Mouse (Mus musculus) heart, embryonic 12.5 days (tissue): ENCODE data around the gene Sgip1. TPM values are rescaled to one million over a fixed set of nuclear protein-coding genes. Genes with fewer than 3 reads are reported as not detected.

Experiments
- ATAC-seq: fragments of 200-750 bp; cut with Nextera tagmentation; 2 replicates; pipeline ENCODE4 v1.8.0; 2017; ENCODE audit warnings: moderate TSS enrichment, moderate library complexity; ENCODE audit not compliant: insufficient number of reproducible peaks, low FRiP score
- H3K27ac ChIP-seq: fragments of 300-500 bp; sonication (generic); 2 replicates; pipeline ENCODE4 v1.5.1; 2016; ENCODE audit warnings: mild to moderate bottlenecking, moderate library complexity; ENCODE audit not compliant: poor library complexity, severe bottlenecking
- H3K27me3 ChIP-seq: fragments of 300-500 bp; sonication (generic); replicated peaks from 2 replicates; pipeline ENCODE4 v1.6.1; 2016; ENCODE audit warnings: mild to moderate bottlenecking, moderate library complexity
- H3K36me3 ChIP-seq: fragments of 300-500 bp; sonication (generic); 2 replicates; pipeline ENCODE4 v1.6.1; 2016; ENCODE audit warnings: mild to moderate bottlenecking, moderate library complexity
- H3K4me1 ChIP-seq: fragments of 300-500 bp; sonication (generic); replicated peaks from 2 replicates; pipeline ENCODE4 v1.6.1; 2016; ENCODE audit warnings: mild to moderate bottlenecking
- H3K4me2 ChIP-seq: fragments of 300-500 bp; sonication (generic); 2 replicates; pipeline ENCODE4 v1.6.1; 2016; ENCODE audit warnings: mild to moderate bottlenecking, moderate library complexity
- H3K4me3 ChIP-seq: fragments of 300-500 bp; sonication (generic); 2 replicates; pipeline ENCODE4 v1.5.1; 2016; ENCODE audit warnings: mild to moderate bottlenecking
- H3K9ac ChIP-seq: fragments of 300-500 bp; sonication (generic); 2 replicates; pipeline ENCODE4 v1.6.1; 2016; ENCODE audit warnings: mild to moderate bottlenecking, moderate library complexity
- H3K9me3 ChIP-seq: fragments of 300-500 bp; sonication (generic); replicated peaks from 2 replicates; pipeline ENCODE4 v1.6.1; 2016; ENCODE audit warnings: mild to moderate bottlenecking, moderate library complexity
- WGBS: fragments of 180-500 bp; shearing (Covaris S2); methylation state at CpG from one replicate; pipeline ENCODE4 v1.1.7; 2016; 5-methylcytosine and 5-hydroxymethylcytosine counted together
- polyA plus RNA-seq: library from polyadenylated mRNA; unstranded; fragments of >200 nt; fragmentation: Nextera tagmentation; extraction: Ambion mirVana; gene quantifications from 2 replicates; pipeline ENCODE4 v1.2.1, GENCODE M21; 2016

Sgip1 gene
- polyA plus RNA-seq, 1 experiment from 2014 or later, result 2.2 TPM

DNA sequence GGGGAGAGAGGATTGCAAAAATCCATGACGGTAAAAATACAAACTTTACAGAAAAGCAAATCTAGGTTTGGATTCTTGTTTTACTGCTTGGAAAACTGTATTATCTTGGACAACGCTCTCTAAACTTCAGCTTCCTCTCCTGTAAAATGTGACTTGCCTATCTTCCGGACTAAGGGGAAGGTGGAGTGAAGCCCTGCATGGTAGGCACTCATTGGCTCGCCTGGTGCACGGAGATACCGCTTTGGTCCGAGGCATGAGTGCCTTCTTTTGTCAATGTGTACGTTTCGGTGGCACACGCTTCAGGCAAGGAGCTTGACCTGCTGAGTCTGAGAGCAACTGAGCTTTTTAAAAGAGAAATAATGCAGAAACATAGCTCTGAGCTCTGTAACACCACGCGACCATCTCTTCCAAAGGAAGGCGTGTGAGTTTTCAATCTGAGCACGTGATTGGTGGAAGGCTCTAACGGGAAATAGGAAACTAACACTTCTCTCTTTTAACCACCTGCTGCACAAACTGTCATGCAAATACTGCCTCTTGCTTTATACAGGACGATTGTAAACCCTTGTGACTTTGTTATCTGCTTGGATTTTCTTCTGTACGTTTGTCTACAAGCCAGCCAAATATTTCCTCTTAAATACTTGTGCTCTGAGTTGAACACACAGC is 214.3 kb downstream of the Sgip1 start:
- Histone ChIP-seq H3K4me1 (peaks cover 8% of the 10 kb centered on the region), H3K36me3 (no peaks in the 10 kb centered on the region), H3K4me3 (no peak overlapping the region), H3K9me3 (no peaks in the 10 kb centered on the region), H3K27me3 (no peaks in the 10 kb centered on the region), H3K4me2 (peak overlapping the region; percentile 54), H3K9ac (no peak overlapping the region), H3K27ac (no peak overlapping the region)
- ATAC-seq, result no peak
- WGBS, result 60% methylated on average over 17 of the region's 17 CpGs

GRCm38 (mm10) chr4:102959409-102959808 is 218.3 kb downstream of the Sgip1 start:
- Histone ChIP-seq H3K9ac (no peak overlapping the region), H3K36me3 (no peaks in the 10 kb centered on the region), H3K4me1 (peaks cover 8% of the 10 kb centered on the region), H3K4me3 (no peak overlapping the region), H3K27me3 (no peaks in the 10 kb centered on the region), H3K27ac (no peak overlapping the region), H3K4me2 (no peak overlapping the region), H3K9me3 (no peaks in the 10 kb centered on the region)
- no peak for ATAC-seq
- 86% methylated on average over 5 of the region's 5 CpGs for WGBS

DNA sequence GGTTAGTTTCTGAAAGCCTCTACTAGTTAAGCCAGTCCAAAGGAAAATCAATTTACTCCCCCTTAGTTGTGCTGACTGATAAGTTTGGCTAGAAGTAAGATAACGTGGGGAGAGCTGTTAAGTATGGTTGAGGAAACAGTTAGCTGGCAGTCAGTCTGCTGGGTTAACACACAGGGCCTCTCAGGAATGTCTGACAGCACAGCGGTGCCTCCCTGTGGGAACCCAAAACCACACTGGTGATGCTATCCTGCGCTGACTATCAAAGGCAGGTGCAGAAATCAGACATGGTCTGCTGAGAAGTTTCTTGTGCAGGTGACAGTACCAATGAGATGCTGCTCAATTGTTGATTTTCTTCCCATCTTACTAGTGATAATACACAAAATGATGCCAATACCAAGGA is 223.1 kb downstream of the Sgip1 start:
- Histone ChIP-seq H3K27me3 (0 out of 2 replicates have a peak, but pooled peaks cover 4% of the 10 kb centered on the region), H3K27ac (no peak overlapping the region), H3K9me3 (no peaks in the 10 kb centered on the region), H3K4me2 (no peak overlapping the region), H3K4me1 (no peaks in the 10 kb centered on the region), H3K9ac (no peak overlapping the region), H3K4me3 (no peak overlapping the region), H3K36me3 (no peaks in the 10 kb centered on the region)
- ATAC-seq, result no peak
- 32% methylated on average over 3 of the region's 3 CpGs for WGBS

GRCm38 (mm10) chr4:102967811-102968210 is 226.7 kb downstream of the Sgip1 start:
- Histone ChIP-seq H3K27ac (no peak overlapping the region), H3K4me1 (no peaks in the 10 kb centered on the region), H3K36me3 (no peaks in the 10 kb centered on the region), H3K9me3 (no peaks in the 10 kb centered on the region), H3K4me2 (no peak overlapping the region), H3K27me3 (0 out of 2 replicates have a peak, but pooled peaks cover 4% of the 10 kb centered on the region), H3K4me3 (no peak overlapping the region), H3K9ac (no peak overlapping the region)
- no peak for ATAC-seq
- WGBS, result 87% methylated on average over 15 of the region's 15 CpGs

GRCm38 (mm10) chr4:102969599-102969998 is 228.5 kb downstream of the Sgip1 start:
- Histone ChIP-seq H3K9ac (no peak overlapping the region), H3K4me2 (no peak overlapping the region), H3K27ac (no peak overlapping the region), H3K36me3 (no peaks in the 10 kb centered on the region), H3K4me1 (no peaks in the 10 kb centered on the region), H3K9me3 (no peaks in the 10 kb centered on the region), H3K4me3 (no peak overlapping the region), H3K27me3 (0 out of 2 replicates have a peak, but pooled peaks cover 4% of the 10 kb centered on the region)
- no peak for ATAC-seq
- 87% methylated on average over 5 of the region's 5 CpGs for WGBS

DNA sequence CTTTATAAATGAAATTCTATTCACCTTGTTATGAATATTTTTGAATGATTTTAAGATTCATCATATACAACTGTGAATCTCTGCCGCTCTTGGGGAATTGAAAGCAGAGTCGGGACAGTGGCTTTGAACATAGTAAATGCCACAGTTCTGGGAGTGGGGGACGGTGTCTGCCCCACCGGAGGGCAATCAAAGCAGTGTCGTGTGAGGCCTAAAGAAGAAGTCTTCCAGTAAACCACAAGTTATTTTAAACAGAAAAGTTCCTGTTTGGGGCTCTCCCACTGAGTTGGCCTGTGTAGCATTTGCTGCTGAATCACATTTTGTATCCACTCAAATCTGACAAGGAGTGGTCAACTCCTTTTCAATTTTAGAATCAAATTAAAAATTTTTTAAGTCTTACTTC is 230.1 kb downstream of the Sgip1 start:
- no peak for ATAC-seq
- Histone ChIP-seq H3K9ac (no peak overlapping the region), H3K9me3 (no peaks in the 10 kb centered on the region), H3K36me3 (no peaks in the 10 kb centered on the region), H3K27ac (no peak overlapping the region), H3K4me1 (no peaks in the 10 kb centered on the region), H3K27me3 (0 out of 2 replicates have a peak, but pooled peaks cover 4% of the 10 kb centered on the region), H3K4me3 (no peak overlapping the region), H3K4me2 (no peak overlapping the region)
- 74% methylated on average over 5 of the region's 5 CpGs for WGBS

DNA sequence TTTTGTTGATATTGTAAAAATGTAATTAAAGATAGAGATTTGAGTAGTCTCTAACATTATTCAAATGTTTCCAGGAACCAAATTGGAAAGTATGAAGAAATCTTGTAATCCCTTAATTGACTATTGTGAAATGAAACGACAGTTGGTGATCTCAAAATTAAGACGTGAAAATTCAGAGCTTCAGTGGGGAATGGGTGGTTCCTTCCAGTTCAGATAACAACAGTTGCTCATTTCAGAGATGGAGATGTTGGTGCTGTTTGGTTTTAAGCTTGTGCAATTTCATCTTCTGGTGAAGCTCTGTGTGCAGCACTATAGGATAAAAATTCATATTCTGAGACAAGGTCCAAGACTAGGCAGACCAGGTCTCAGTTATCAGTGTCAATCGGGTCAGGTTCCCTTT is 231.0 kb downstream of the Sgip1 start:
- Histone ChIP-seq H3K4me1 (no peaks in the 10 kb centered on the region), H3K36me3 (no peaks in the 10 kb centered on the region), H3K27ac (no peak overlapping the region), H3K27me3 (peaks cover 8% of the 10 kb centered on the region; the same call in 1 of the 2 replicates), H3K4me2 (no peak overlapping the region), H3K9me3 (no peaks in the 10 kb centered on the region), H3K9ac (no peak overlapping the region), H3K4me3 (no peak overlapping the region)
- 62% methylated on average over 3 of the region's 3 CpGs for WGBS
- ATAC-seq, result no peak

- Histone ChIP-seq H3K36me3 (no peaks in the 10 kb centered on the region), H3K9ac (no peak overlapping the region), H3K9me3 (no peaks in the 10 kb centered on the region), H3K4me2 (no peak overlapping the region), H3K27me3 (peaks cover 17% of the 10 kb centered on the region), H3K4me3 (no peak overlapping the region), H3K27ac (no peak overlapping the region), H3K4me1 (peaks cover 11% of the 10 kb centered on the region)
- ATAC-seq, result no peak
- 69% methylated on average over 5 of the region's 5 CpGs for WGBS
Measured at GRCm38 (mm10) chr4:102974172-102974571, 233.1 kb downstream of the Sgip1 start.

DNA sequence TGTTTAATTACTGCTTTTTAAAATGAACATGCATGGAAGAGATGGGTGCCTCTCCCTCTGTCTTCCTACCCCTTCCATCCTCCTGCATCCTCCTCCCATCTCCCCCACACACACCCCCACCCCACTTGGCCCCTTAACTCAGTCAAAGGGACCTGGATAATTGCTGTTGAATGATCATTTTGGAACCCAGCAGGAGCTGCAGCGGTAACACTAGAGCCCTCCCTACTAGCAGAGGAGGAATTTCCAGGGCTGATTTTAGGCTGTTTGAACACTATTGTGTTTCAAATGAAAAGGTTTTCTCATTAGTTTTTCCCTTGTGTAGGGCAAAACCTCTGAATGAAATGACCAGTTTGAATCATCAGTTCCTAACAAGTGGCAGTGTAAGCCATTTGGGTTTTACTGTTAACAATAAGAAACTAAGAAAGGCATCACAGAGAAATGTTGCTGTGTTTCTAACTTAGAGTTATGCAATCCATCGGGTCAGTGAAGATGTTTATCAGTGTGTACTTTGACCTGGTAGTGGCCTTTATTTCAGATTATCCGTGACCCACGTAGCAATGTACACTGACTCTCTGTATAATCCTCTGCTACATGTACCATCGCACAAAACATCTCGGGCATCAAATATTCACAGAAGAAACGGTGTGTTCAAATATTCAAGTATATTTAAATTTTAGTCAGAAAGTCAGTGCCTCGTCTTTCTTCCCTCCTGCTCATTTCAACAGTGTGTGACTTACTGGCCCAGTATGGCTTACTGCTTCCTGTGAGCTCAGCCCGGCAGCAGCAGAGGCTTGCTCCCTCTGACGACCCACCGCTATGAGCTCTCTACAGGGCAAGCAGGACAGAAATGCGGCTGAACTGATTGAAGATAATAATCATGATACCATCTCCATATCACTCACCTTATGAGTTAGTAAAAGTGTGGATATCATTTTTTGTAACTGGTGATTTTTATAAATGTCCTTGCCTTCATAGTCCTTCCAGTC is 235.5 kb downstream of the Sgip1 start:
- H3K27me3 ChIP-seq, result peaks cover 20% of the 10 kb centered on the region
- no peaks in the 10 kb centered on the region for H3K9me3 ChIP-seq
- H3K4me1 ChIP-seq, result peaks cover 11% of the 10 kb centered on the region
- H3K4me3 ChIP-seq, result no peak overlapping the region
- H3K4me2 ChIP-seq, result no peak overlapping the region
- WGBS, result 51% methylated on average over 12 of the region's 12 CpGs
- no peaks in the 10 kb centered on the region for H3K36me3 ChIP-seq
- no peak overlapping the region for H3K27ac ChIP-seq
- no peak overlapping the region for H3K9ac ChIP-seq
- no peak for ATAC-seq

DNA sequence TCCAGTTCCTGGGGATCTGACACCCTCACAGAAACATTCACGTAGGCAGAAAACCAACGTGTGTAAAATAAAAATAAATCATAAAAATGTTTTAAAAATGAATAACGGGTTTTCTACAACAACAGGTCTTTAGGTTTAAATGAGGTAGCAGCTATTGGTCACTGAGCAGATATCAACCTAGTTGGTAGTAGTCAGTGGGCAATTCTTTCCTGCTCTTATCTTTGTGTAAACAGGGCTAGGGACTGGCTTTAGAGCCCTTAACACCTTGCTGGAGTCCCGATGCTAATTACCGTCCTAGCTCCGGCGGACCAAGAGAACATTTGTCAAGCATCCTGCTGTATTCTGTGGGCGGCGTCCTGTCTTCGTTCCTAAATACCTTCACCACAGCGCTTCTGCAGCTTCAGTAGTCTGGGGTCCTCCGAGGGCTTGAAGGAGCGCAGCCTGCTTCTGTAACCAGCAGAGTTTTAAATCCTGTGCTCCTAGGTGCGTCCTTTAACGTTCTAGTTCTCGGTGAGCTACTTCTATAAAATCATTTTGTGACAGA is 236.8 kb downstream of the Sgip1 start:
- no peak overlapping the region for H3K27ac ChIP-seq
- peaks cover 11% of the 10 kb centered on the region for H3K4me1 ChIP-seq
- H3K4me2 ChIP-seq, result peak overlapping the region; percentile 84
- H3K27me3 ChIP-seq, result peaks cover 20% of the 10 kb centered on the region
- H3K36me3 ChIP-seq, result no peaks in the 10 kb centered on the region
- no peak for ATAC-seq
- peak overlapping the region; percentile 41 for H3K4me3 ChIP-seq
- no peak overlapping the region for H3K9ac ChIP-seq
- H3K9me3 ChIP-seq, result no peaks in the 10 kb centered on the region
- WGBS, result 13% methylated on average over 16 of the region's 16 CpGs

DNA sequence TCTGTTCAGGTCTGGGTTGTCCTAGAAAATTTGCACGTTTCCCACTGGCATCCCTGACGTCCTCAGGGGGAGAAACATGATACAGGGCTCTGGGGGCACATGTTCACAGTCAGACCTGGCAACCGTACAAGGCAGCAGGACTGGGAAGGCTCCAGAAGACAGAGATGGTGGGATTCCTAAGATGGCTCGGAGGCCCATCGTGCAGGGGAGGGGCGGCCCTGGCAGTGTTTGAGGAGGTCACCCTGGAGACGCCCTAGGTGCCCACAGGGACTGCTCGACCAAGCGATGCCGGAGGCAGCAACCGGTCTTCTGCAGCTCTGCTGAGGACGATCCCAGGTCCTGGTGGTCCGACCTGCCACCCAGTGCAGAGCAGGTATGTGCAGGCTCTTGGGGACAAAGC is 237.3 kb downstream of the Sgip1 start, which contains the start of gene Tctex1d1:
Gene Tctex1d1 (plus strand): TSS at position 167 of the 400 bp plus-strand sequence.
- H3K27me3 ChIP-seq, result peaks cover 20% of the 10 kb centered on the region
- no peaks in the 10 kb centered on the region for H3K9me3 ChIP-seq
- H3K9ac ChIP-seq, result no peak within 1 kb of the TSS
- peaks cover 11% of the 10 kb centered on the region for H3K4me1 ChIP-seq
- peak within 1 kb of the TSS; percentile 84 for H3K4me2 ChIP-seq
- H3K4me3 ChIP-seq, result peak within 1 kb of the TSS; percentile 41
- H3K27ac ChIP-seq, result no peak within 1 kb of the TSS
- WGBS, result under 1% methylated on average over 13 of the region's 13 CpGs
- no peak for ATAC-seq
- no peaks in the 10 kb centered on the region for H3K36me3 ChIP-seq
